Mouse (Mus musculus) G1E-ER4 (cell line): ENCODE data around the gene Mpi. TPM values are rescaled to one million over a fixed set of nuclear protein-coding genes. Genes with fewer than 3 reads are reported as not detected.

Source experiments
- GATA1 ChIP-seq: IDR thresholded peaks from one replicate; pipeline ENCODE4 v1.8.0; 2012; ENCODE audit warnings: low read length, inconsistent platforms
- polyA plus RNA-seq: library from polyadenylated mRNA; stranded (reverse); fragments of >175 nt; gene quantifications from 2 replicates; pipeline ENCODE4 v1.2.3, GENCODE M21; 2012

Mpi gene
- polyA plus RNA-seq, 1 experiment, result 1.5 TPM

DNA sequence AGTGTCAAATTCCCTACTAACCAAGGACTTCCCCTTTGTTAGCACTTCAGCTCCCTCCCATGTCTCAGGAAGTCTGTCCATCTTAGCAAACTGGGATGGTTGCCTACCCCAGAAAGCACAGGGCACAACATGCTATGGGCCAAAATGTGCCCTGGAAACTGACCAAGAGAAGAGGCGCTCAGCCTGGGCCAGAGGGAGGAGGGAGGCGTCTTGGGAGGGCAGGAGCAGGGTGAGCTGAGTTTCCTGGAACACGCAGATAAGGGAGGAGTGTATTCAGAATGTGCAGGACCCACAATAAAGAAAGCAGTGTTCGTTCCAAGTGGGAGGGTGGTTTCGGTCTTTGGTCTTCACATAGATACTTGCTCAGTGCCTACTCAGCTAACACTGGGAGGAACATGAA, 5.3 kb downstream of the Mpi start:
- TF ChIP-seq GATA1, result no peak

DNA sequence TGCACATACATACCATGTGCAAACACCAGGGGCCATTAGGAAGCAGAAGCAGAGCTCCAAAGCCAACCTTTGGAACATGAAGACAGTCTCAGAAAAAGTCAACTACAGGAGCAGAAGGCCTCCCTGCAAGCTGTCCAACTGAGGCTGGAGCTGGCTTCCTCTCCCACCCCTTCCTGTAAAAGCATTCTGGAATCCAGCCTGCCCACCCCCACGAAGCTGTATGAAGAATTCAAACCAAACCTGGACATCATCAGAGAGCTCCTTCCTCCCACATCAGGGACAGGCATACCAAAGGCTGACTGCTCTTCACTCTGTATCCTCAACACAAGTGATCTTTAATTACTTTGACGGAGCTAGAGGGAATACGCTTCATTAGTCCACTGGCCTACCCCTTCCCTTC, 8.6 kb downstream of the Mpi start:
- no peak for TF ChIP-seq GATA1

DNA sequence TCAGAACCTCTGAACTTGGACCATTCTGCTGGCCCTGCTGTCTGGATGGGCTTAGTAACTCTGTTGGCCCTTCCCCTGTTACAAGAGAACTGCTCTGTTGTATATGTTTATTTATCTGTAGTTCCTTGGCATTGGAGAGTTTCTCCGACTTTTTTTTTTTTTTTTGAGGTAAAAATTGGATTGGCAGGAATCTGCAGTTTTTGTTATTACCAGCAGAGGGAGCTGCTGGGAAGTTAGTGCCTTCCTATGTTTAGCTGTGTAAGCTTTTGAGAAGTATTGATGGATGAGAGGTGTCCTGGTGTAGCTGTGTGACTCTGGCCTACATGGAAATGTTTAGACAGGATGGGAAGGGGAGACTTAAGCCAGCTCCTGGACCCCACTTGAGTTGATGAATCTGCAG, 11.3 kb downstream of the Mpi start:
- no peak for TF ChIP-seq GATA1

DNA sequence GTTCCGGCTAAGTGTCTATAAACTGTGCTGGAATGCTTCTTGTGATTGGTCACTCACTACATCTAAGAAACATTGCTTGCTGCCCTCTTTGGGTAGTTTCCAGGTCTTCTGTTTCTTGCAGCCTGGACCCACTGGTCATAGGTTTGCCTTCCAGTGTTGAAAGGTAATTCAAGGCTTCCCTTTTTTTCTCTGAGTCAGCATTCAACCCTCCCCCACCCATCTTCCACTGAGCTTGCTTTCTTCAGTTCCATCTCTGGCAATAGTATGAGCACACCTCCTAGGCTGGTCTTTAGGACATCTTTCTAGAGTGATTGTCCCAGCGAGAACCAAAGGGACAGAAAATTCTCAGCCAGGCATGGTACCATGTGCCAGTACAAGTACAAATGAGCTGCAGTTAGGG, 13.0 kb downstream of the Mpi start:
- no peak for TF ChIP-seq GATA1

DNA sequence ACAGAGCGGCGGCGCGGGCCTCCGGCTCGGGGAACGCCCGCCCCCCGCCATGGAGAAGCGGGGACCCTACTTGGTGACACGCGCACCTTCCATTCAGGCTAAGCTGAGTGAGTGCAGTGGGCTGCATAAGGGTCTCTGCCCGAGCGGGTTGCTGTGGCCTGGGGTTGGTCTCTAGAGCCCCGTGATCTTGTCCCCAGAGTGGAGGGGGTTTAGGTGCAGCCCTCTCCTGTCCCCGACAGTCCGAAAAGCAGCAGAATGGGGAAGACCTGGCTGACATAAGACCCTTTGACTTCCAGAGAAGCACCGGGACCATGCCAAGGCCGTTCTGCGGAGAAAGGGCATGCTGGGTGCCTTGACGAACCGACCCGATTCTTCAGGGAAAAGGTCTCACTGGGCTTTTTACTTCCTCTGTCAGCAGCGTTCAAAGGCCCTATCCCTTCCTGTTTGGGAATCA, 14.8 kb downstream of the Mpi start:
- no peak for TF ChIP-seq GATA1

DNA sequence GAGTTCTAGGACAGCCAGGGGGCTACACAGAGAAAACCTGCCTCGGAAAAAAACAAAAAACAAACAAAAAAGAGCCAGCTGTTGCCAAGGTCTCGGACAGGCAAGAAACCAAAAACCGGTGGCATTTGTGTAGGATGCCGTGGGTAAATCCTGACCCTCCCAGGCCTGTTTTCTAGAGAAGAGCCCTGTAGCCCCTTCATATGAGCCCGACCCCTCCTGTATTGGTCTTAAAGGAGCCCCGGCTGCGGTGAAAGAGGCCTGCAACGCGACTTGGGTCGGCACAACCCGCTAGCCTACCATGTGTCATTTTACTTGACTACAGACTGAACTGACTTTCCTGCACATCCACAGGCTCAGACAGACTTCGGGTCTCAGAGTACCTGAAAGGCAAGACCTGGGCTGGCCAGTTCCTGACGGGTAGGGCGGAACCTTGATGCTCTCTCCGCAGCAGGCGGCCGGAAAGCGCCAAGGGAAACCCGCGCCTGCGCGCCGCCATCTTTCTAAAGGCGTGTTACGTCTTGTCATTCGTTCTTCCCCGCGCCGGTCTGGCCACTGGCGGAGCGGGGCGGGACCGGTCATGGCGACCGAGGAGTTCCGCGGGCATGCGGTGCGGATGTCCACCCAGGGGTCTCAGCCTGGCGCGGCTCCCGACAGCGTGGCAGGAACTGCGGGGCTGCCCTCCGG, 15.4 kb downstream of the Mpi start, which contains the start of gene Fam219b:
Gene Fam219b, plus strand, starts transcription at position 485 of the 684 bp plus-strand sequence.
- TF ChIP-seq GATA1, result no peak

DNA sequence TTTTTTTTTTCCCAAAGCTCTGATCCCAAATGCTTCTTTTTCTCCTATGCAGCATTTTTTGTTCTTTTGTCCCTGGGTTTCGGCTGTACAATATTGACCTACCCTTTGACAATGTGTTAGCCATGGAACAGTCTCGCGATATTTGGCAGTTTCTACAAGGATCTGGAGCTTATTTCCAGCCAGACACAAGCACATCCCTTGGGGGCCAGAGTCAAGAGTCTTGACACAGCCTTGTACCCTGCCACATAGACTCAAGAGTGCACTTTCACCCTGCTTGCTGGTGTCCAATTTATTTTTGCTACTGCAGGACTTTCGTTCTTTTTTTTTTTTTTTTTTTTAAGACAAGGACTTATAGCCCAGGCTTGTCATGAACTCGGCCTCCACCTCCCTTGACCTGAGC, 16.2 kb downstream of the Mpi start:
- TF ChIP-seq GATA1, result no peak

DNA sequence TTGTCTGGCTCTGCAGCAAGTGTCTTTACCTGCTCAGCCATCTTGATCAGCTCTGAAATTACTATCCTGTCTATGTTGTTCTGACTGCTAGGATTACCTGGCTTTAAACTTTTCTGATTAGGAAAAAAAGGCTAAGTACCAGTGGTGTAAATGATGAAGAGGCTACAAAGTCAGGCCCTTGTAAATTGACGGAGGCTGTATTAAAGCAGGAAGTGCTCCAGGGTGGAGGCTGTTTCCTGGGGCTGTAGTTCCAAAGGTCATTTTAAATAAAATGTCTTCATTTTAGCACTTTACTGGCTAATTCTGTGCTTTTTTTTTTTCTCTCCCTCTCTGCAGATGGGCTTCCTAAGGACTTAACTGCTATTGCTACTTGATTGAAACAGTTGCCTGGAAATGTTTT, 20.6 kb downstream of the Mpi start:
- TF ChIP-seq GATA1, result no peak

DNA sequence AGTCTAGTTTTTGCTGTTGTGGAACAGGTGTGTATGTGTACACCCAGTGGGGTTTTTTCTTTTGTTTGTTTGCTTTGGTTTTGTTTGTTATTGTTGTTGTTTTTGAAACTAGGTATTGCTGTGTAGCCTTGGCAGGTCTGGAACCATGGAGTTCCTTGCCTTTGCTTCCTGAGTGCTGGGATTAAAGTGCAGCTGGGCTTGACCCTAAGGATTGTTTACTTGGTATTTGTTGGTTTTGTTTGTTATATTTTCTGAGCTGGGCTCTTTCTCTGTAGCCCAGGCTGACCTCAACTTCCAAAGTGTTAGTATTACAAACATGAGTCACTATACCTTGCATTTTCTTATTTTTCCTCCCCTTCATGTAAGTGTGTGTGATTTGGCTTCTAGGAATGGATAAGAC, 26.1 kb downstream of the Mpi start:
- no peak for TF ChIP-seq GATA1

DNA sequence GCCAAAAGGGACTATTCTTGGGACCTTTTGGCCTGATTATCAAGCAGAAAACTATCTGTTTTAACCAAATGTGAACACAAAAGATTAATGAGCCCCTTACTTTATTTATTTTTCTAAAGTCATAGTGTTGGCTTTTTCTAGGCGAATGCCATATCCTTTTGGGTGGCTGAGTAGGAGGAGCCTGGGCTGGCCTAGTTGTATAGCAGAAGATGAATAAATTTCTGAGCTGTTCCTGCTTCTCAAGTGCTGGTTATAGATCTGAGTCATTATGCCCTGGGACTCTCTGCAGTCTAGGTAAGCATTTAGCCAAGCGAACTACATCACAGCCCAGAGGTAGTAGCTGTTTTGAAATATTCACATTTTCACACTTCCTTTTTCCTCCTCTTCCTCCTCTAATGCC, 27.0 kb downstream of the Mpi start:
- no peak for TF ChIP-seq GATA1

DNA sequence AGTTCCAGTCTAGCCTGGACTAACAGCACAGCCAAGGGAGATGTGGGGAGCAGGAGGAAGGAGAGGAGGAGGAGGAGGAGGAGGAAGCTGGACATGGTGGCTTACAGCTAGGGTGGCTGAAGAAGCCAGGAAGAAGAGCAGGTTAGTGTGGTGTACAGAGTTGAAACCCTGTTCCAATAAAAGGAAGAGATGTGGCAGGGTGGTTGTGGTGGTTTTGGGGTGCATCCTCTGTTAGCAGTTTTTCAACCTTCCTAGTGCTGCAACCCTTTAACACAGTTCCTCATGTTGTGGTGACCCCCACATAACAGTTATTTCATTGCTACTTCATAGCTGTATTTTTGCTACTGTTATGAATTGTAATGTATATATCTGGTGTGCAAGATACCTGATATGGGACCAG, 28.1 kb downstream of the Mpi start:
- TF ChIP-seq GATA1, result no peak

DNA sequence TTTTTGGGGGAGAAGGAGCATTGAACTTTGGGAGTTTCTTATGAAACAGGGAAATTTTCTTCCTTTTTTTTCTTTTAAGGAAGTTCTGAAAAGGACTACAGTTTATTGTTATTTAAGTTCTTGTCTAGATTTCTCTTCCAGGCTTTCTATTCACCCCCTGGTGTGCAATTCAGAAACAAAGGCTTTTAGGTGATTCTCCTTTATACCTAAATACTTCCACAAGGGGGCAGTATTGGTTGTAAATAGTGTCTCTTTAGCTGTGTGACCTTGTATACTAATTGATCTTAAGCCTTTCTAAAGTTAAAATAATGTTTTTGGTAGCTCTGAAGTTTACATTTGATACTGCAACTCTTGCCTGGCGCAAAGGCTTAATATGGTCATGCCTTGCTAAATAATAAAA, 28.8 kb downstream of the Mpi start:
- no peak for TF ChIP-seq GATA1

DNA sequence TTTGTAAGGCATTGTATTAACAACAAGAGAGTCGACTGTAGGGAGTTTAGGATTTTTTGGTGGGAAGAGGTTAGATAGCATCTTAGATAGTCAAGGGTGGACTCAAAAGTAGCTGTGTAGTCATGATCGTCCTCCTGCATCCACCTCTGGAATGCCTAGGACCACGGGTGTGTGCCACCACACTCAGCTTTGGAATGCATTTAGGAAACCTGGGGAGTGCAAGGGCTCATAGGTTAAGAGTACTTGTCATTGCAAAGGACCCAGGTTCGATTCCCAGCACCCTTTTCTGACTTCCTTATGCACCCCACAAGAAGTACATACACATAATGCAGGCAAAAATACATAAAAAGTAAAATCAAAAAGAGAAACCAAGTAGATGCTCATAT, 29.7 kb downstream of the Mpi start:
- no peak for TF ChIP-seq GATA1

DNA sequence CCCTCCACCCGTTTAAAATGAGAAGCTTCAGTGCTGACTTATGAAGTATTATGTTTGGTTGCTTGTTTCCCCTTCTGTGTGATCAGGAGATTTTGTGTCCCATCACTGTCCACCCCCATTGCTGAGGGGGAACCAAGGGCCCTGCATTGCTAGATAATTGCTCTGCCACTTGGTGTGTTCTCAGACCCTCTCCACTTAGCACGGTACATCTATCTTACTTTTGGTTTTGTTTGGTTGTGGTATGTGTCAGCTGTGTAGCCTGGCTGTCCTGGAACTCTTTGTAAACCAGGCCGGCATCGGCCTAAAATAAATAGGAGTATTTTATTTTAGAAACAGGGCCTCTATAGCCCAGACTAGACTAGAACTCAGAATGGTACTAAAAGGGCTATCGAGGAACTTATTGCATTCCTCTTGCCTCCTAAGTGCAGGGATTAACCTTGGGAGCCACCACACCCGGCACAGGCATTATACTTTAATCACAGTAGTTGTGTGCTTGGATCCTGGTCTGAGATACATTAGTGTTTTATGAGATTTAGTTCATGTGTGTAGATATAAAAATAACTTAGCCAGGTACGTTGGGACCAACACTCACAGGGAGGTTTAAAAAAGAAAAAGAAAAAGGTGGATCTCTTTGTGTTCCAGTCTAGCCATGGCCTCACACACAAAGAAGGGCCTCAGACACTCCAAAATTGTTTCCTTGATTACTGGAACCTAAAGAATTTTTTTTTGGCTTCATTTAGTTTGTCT, 30.3 kb downstream of the Mpi start:
- TF ChIP-seq GATA1, result no peak

DNA sequence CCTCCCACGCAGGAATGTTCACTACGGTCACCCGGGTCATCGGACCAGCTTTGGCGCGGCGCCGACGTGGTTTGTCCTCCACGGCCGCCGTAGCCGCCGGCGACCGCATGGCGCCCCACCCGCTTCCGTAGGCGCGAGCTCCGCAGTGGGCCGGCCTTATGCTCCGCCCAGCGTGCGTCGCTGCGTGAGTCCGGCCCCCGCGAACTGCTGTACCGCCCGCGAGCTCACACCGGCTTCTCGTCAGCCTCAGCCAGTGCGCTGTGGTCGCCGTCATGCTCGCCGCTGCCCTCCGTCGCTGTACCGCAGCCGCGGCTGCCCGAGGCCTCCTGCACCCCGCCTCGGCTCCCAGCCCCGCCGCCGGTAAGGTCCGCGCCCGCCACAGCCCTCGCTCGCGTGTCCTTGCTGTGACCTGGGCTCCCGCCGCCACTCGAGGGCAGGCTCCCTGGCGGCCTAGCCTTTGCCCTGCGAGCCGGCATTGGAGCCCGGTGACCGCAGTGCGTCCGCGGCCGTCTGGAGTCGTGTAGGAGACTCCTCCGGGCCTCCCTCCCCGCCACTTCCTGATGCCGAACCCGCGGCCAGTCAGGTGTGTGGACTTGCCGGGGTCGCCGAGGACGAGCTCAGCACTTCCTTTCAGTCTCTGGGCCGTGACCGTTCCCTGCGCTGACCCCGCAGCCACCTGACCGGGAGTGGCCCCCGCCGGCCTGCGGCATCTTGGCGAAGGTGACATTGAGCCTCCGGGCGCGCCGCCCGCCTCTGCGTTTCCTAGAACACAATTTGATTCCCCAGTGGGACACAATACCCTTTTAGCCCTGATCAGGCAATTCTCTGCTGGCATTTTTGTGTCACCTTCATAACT, 31.3 kb downstream of the Mpi start, which contains the start of gene Cox5a:
Gene Cox5a, plus strand, starts transcription at position 219 of the 856 bp plus-strand sequence.
- TF ChIP-seq GATA1, result no peak
